Mouse (Mus musculus): ENCODE results near the gene Tulp1.

GRCm38 (mm10) chr17:28352018-28352417 lies 13.0 kb downstream of the Tulp1 start:
- TF ChIP-seq CTCF (IDR thresholded peaks at IDR 0.05; ENCODE audit: borderline replicate concordance, insufficient read depth, low read length) (no peak), POLR2A (IDR thresholded peaks at IDR 0.05; ENCODE audit: low read depth, low read length) (no peak)

Data from embryonic fibroblast, embryonic 13.5 days (primary cell).